Comparison of ENCODE assay signal across 8 mouse cellular contexts in the genomic region with DNA sequence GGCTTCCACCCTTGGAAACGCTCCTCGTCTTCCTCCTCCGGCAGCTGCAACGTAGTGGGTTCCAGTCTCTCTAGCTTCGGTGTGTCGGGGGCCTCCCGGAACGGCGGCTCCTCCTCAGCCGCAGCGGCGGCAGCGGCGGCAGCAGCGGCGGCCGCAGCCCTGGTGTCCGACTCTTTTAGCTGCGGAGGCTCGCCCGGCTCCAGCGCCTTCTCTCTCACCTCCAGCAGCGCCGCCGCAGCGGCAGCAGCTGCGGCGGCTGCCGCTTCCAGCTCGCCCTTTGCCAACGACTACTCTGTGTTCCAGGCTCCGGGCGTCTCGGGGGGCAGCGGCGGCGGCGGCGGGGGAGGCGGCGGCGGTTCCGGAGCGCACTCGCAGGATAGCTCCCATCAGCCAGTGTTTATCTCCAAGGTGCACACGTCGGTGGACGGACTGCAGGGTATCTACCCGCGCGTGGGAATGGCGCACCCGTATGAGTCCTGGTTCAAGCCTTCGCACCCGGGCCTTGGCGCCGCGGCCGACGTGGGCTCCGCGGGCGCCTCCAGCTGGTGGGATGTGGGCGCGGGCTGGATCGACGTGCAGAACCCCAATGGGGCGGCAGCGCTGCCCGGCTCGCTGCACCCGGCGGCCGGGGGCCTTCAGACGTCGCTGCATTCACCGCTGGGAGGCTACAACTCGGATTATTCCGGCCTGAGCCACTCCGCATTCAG. TPM values are rescaled to one million over a fixed set of nuclear protein-coding genes. Genes with fewer than 3 reads are reported as not detected.
A peak's percentile ranks its signal among the peaks of the same experiment; 100 is the strongest.
DNase-seq lines count a peak whose midpoint lies in the region; ATAC-seq and TF ChIP-seq lines count a peak whose summit lies in the region.

No protein-coding gene starts in this region.

- no peak for TF ChIP-seq POLR2A in liver, adult 2 months (IDR thresholded peaks at IDR 0.05; ENCODE audit: extremely low read depth, insufficient read depth, low read length)

- H3K4me3 ChIP-seq in liver, adult 2 months (ENCODE audit: insufficient read depth, low read depth, low read length), result peak overlapping the region; percentile 21; the same call in 1 of the 2 replicates
- H3K4me3 ChIP-seq in embryonic facial prominence, embryonic 10.5 days, result peak overlapping the region; percentile 62
- H3K4me3 ChIP-seq in hindbrain, embryonic 11.5 days (ENCODE audit: low read depth, low read length), result peak overlapping the region; percentile 55
- H3K4me3 ChIP-seq in midbrain, embryonic 11.5 days (ENCODE audit: low read depth, low read length), result peak overlapping the region; percentile 50

- H3K27ac ChIP-seq in liver, adult 2 months (replicated peaks; ENCODE audit: insufficient read depth, low read depth, low read length), result no peak overlapping the region
- H3K27ac ChIP-seq in embryonic facial prominence, embryonic 10.5 days (replicated peaks), result peak overlapping the region; percentile 81
- H3K27ac ChIP-seq in hindbrain, embryonic 11.5 days (ENCODE audit: low read depth, low read length), result peak overlapping the region; percentile 72
- H3K27ac ChIP-seq in midbrain, embryonic 11.5 days (ENCODE audit: low read depth, low read length), result peak overlapping the region; percentile 32

- peak overlapping the region; percentile 46 for H3K4me2 ChIP-seq in hindbrain, embryonic 11.5 days (replicated peaks; ENCODE audit: low read depth, low read length)
- H3K4me2 ChIP-seq in midbrain, embryonic 11.5 days, result peak overlapping the region; percentile 70

- TF ChIP-seq CTCF in liver, adult 2 months (IDR thresholded peaks at IDR 0.05; ENCODE audit: low read depth, low read length), result no peak

- no peak overlapping the region for H3K9ac ChIP-seq in liver, adult 2 months (ENCODE audit: low read depth, low read length)
- peak overlapping the region; percentile 70 for H3K9ac ChIP-seq in hindbrain, embryonic 11.5 days (ENCODE audit: low read depth, low read length)
- H3K9ac ChIP-seq in midbrain, embryonic 11.5 days (ENCODE audit: low read length), result peak overlapping the region; percentile 63

- H3K27me3 ChIP-seq in liver, adult 2 months (ENCODE audit: control insufficient read depth, insufficient read depth, low read length), result peaks cover 33% of the 10 kb centered on the region
- H3K27me3 ChIP-seq in embryonic facial prominence, embryonic 10.5 days (replicated peaks; ENCODE audit: low read depth, poor library complexity, severe bottlenecking), result peaks cover 100% of the 10 kb centered on the region
- H3K27me3 ChIP-seq in hindbrain, embryonic 11.5 days (ENCODE audit: control insufficient read depth, insufficient read depth, low read length), result peaks cover 60% of the 10 kb centered on the region
- H3K27me3 ChIP-seq in midbrain, embryonic 11.5 days (ENCODE audit: control insufficient read depth, insufficient read depth, low read length), result peaks cover 80% of the 10 kb centered on the region

- no peaks in the 10 kb centered on the region for H3K36me3 ChIP-seq in liver, adult 2 months (ENCODE audit: control insufficient read depth, insufficient read depth, low read length)
- H3K36me3 ChIP-seq in embryonic facial prominence, embryonic 10.5 days (replicated peaks), result no peaks in the 10 kb centered on the region
- H3K36me3 ChIP-seq in hindbrain, embryonic 11.5 days (ENCODE audit: control insufficient read depth, insufficient read depth, low read length), result no peaks in the 10 kb centered on the region
- no peaks in the 10 kb centered on the region for H3K36me3 ChIP-seq in midbrain, embryonic 11.5 days (ENCODE audit: control insufficient read depth, insufficient read depth, low read length)

- peak; percentile 36 for ATAC-seq in hindbrain, embryonic 11.5 days (ENCODE audit: low FRiP score)
- peak; percentile 49 for ATAC-seq in midbrain, embryonic 11.5 days (ENCODE audit: low FRiP score)
- ATAC-seq in activated CD4-positive, CD25-positive, alpha-beta regulatory T cell, adult 4 months, result no peak

- WGBS in liver, adult 2 months, result 1% methylated on average over 79 of the region's 80 CpGs
- under 1% methylated on average over 80 of the region's 80 CpGs for WGBS in embryonic facial prominence, embryonic 10.5 days
- under 1% methylated on average over 69 of the region's 80 CpGs for WGBS in hindbrain, embryonic 11.5 days
- WGBS in midbrain, embryonic 11.5 days, result 1% methylated on average over 62 of the region's 80 CpGs

- no peak for DNase-seq in liver, adult 2 months (ENCODE audit: extremely low read depth, low read depth, low spot score)
- no peak for DNase-seq in liver
- peak; percentile 68 for DNase-seq in embryonic facial prominence, embryonic 10.5 days (ENCODE audit: low spot score)
- DNase-seq in hindbrain, embryonic 11.5 days (ENCODE audit: low spot score), result no peak
- peak; percentile 97 for DNase-seq in midbrain, embryonic 11.5 days (ENCODE audit: low spot score, missing footprints)
- DNase-seq in cerebellum, postnatal 36 days, result no peak
- DNase-seq in layer of hippocampus, adult 18-20 months (ENCODE audit: low spot score in 2 of 2), result no peak

- H3K4me1 ChIP-seq in liver, adult 2 months (ENCODE audit: control insufficient read depth, insufficient read depth, low read length), result peaks cover 6% of the 10 kb centered on the region
- H3K4me1 ChIP-seq in embryonic facial prominence, embryonic 10.5 days, result peaks cover 26% of the 10 kb centered on the region
- H3K4me1 ChIP-seq in hindbrain, embryonic 11.5 days (replicated peaks; ENCODE audit: control insufficient read depth, insufficient read depth, low read length), result no peaks in the 10 kb centered on the region; the same call in 1 of the 2 replicates
- H3K4me1 ChIP-seq in midbrain, embryonic 11.5 days (ENCODE audit: control insufficient read depth, insufficient read depth, low read length), result peaks cover 16% of the 10 kb centered on the region

- no peaks in the 10 kb centered on the region for H3K79me2 ChIP-seq in liver, adult 2 months (ENCODE audit: control insufficient read depth, insufficient read depth, low read length)

- no peaks in the 10 kb centered on the region for H3K9me3 ChIP-seq in embryonic facial prominence, embryonic 10.5 days
- H3K9me3 ChIP-seq in hindbrain, embryonic 11.5 days (ENCODE audit: control insufficient read depth, low read length), result no peaks in the 10 kb centered on the region
- no peaks in the 10 kb centered on the region for H3K9me3 ChIP-seq in midbrain, embryonic 11.5 days (ENCODE audit: control insufficient read depth, low read length)

RNA-seq across cellular contexts. Expression of gene Sp8, which starts 2.5 kb away (rescaled TPM):
- not detected in 2 replicates for total RNA-seq in liver, adult 2 months (2014; rRNA removed)
- polyA plus RNA-seq in liver, adult 2 months (2012; rRNA removed), result not detected in 2 replicates
- 7.2 and 8.1 TPM in 2 replicates for polyA plus RNA-seq in embryonic facial prominence, embryonic 10.5 days (2016; fragmentation: Nextera tagmentation; extraction: Ambion mirVana)
- polyA plus RNA-seq in hindbrain, embryonic 11.5 days (2014; fragmentation: Nextera tagmentation; extraction: Ambion mirVana), result 10.8 and 12.2 TPM in 2 replicates
- polyA plus RNA-seq in midbrain, embryonic 11.5 days (2014; fragmentation: Nextera tagmentation; extraction: Ambion mirVana), result 8.7 and 9.3 TPM in 2 replicates
- polyA plus RNA-seq in activated CD4-positive, CD25-positive, alpha-beta regulatory T cell, adult 4 months (2017; shearing (Covaris generic)), result not detected
- total RNA-seq in layer of hippocampus, adult 18-20 months (2021), result 1 to 10 TPM; 1.2 to 2.3 TPM

Comparison
In these comparisons a context has a peak if more than half of its experiments do, and no peak if none do; other contexts are left out.
1. DNase-seq: peak in embryonic facial prominence, embryonic 10.5 days (single experiment) and midbrain, embryonic 11.5 days (single experiment); none in liver, adult 2 months (single experiment), liver (single experiment), hindbrain, embryonic 11.5 days (single experiment), cerebellum, postnatal 36 days (0 of 2) and layer of hippocampus, adult 18-20 months (0 of 2).
2. Peak in every context shown above with its lines, with median percentiles within 50 percentile points of each other: H3K4me3 ChIP-seq.